Mouse (Mus musculus) thymus, adult 2 months (tissue): ENCODE data around the gene Ganc. TPM values are rescaled to one million over a fixed set of nuclear protein-coding genes. Genes with fewer than 3 reads are reported as not detected.

Experiments
- DNase-seq: peaks from one replicate; pipeline ENCODE4 v3.0.0; 2021
- H3K27ac ChIP-seq: fragments of 200-500 bp; 2 replicates; pipeline ENCODE4 v1.5.1; 2012; ENCODE audit warnings: low read length, control low read depth; ENCODE audit not compliant: control insufficient read depth, insufficient read depth
- H3K27me3 ChIP-seq: fragments of 200-500 bp; 2 replicates; pipeline ENCODE4 v1.6.1; 2012; ENCODE audit warnings: mild to moderate bottlenecking, low read length, moderate library complexity, mixed read lengths; ENCODE audit not compliant: control insufficient read depth, insufficient read depth
- H3K36me3 ChIP-seq: fragments of 200-500 bp; 2 replicates; pipeline ENCODE4 v1.6.1; 2012; ENCODE audit warnings: mild to moderate bottlenecking, low read length, moderate library complexity; ENCODE audit not compliant: control insufficient read depth, insufficient read depth
- H3K4me1 ChIP-seq: fragments of 200-500 bp; replicated peaks from 2 replicates; pipeline ENCODE4 v1.6.1; 2012; ENCODE audit warnings: low read length; ENCODE audit not compliant: control insufficient read depth, insufficient read depth
- H3K4me3 ChIP-seq: fragments of 200-500 bp; 2 replicates; pipeline ENCODE4 v1.5.1; 2012; ENCODE audit warnings: mild to moderate bottlenecking, low read length, control low read depth, moderate library complexity; ENCODE audit not compliant: control insufficient read depth, insufficient read depth
- CTCF ChIP-seq: fragments of 200-500 bp; IDR thresholded peaks from 2 replicates; pipeline ENCODE4 v1.5.1; 2012; ENCODE audit warnings: mild to moderate bottlenecking, control low read depth, low read length, moderate library complexity, borderline replicate concordance; ENCODE audit not compliant: control insufficient read depth, poor library complexity, insufficient read depth; ENCODE audit errors: extremely low read depth
- POLR2A ChIP-seq: fragments of 200-500 bp; IDR thresholded peaks from 2 replicates; pipeline ENCODE4 v1.6.1; 2012; ENCODE audit warnings: mild to moderate bottlenecking, low read length, control low read depth, moderate library complexity; ENCODE audit not compliant: control insufficient read depth, poor library complexity, insufficient read depth; ENCODE audit errors: extremely low read depth
- WGBS: fragments of 180-500 bp; shearing (Covaris S2); methylation state at CpG from one replicate; pipeline ENCODE4 v1.1.7; 2018; 5-methylcytosine and 5-hydroxymethylcytosine counted together
- polyA plus RNA-seq: library from polyadenylated mRNA; depleted of rRNA; stranded (reverse); fragments of >200 nt; gene quantifications from 2 replicates; pipeline ENCODE4 v1.2.3, GENCODE M21; 2012; rRNA removed

Gene Ganc
- polyA plus RNA-seq: 15.9 and 17.4 TPM in 2 replicates

GRCm38 (mm10) chr2:120403653-120403985 is at the start of gene Ganc:
Ganc (plus strand) TSS chr2:120403896.
- WGBS: under 1% methylated on average over 17 of the region's 17 CpGs
- H3K4me1 ChIP-seq: peaks cover 3% of the 10 kb centered on the region
- peak within 1 kb of the TSS; percentile 93 for H3K27ac ChIP-seq
- no peaks in the 10 kb centered on the region for H3K27me3 ChIP-seq
- H3K36me3 ChIP-seq: peaks cover 4% of the 10 kb centered on the region; the same call in 1 of the 2 replicates
- no peak for DNase-seq
- TF ChIP-seq POLR2A (no peak), CTCF (no peak)
- peak within 1 kb of the TSS; percentile 78 for H3K4me3 ChIP-seq

DNA sequence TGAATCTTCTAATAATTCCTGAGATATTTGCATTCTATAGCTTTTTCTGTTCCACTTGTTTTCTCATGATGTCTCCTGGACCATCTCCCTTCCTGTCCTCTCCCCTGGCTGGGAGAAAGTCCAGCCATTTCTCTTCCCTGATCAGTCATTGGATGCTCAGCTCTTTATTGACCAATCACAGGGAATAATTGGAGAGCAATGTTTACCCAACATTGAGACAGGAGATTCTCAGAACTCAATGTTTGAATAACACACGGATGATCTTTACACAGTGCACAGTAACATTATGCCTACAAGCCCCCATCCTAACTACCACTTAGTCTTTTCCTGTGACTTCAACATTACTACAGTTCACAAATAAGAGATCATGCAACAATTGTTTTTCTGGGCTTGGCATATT is 43.3 kb upstream of the Ganc start:
- 100% methylated on average over 1 of the region's 1 CpGs for WGBS
- Histone ChIP-seq H3K27ac (no peak overlapping the region), H3K36me3 (peaks cover 67% of the 10 kb centered on the region), H3K4me3 (no peak overlapping the region), H3K27me3 (no peaks in the 10 kb centered on the region), H3K4me1 (no peaks in the 10 kb centered on the region)
- DNase-seq: no peak
- no peak for TF ChIP-seq CTCF
- TF ChIP-seq POLR2A: no peak

GRCm38 (mm10) chr2:120366501-120366900 is 37.2 kb upstream of the Ganc start:
- 97% methylated on average over 3 of the region's 3 CpGs for WGBS
- H3K27me3 ChIP-seq: no peaks in the 10 kb centered on the region
- H3K27ac ChIP-seq: no peak overlapping the region
- H3K36me3 ChIP-seq: peaks cover 84% of the 10 kb centered on the region
- TF ChIP-seq CTCF: no peak
- TF ChIP-seq POLR2A: no peak
- no peaks in the 10 kb centered on the region for H3K4me1 ChIP-seq
- DNase-seq: no peak
- no peak overlapping the region for H3K4me3 ChIP-seq

DNA sequence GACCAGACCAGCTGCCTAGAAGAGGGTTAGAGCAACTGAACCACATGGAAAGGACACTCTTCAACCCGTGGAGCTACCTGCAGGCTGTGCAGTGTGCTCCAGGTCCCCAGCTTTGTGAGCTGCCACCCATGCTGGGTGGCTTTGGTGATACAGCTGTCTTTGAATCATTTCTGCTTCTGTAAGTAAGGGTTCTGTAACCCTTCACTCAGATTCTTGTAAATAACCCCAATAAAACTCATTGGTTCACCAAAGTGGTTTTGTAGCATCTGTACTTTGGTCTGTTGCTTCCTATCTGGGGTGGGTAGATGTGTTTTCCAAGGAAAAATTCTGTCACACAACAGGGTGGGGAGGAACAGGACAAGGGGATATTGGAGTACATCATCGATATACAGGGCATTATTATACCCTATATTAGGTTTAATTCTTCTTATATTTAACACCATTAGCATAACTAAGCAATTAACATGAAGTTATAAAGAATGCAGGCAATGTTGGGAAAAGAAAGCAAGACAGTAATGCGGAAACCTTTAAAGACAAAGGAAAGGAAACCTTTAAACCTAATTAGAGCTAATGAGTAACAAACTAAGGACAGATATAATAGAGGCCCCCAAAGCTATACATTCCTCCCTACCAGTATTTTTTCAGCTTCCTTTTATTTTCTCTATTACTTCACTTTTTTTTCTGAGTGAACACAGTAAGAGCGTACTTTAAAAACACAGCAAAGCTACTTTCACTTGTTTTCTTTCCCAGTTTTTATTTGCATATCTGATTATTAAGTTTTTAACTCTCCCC is 36.1 kb upstream of the Ganc start:
- peaks cover 84% of the 10 kb centered on the region for H3K36me3 ChIP-seq
- no peak for DNase-seq
- no peak overlapping the region for H3K27ac ChIP-seq
- TF ChIP-seq CTCF (no peak), POLR2A (no peak)
- no peak overlapping the region for H3K4me3 ChIP-seq
- H3K4me1 ChIP-seq: no peaks in the 10 kb centered on the region
- WGBS: 98% methylated on average over 4 of the region's 4 CpGs
- H3K27me3 ChIP-seq: no peaks in the 10 kb centered on the region

GRCm38 (mm10) chr2:120373858-120374257 is 29.8 kb upstream of the Ganc start:
- over 99% methylated on average over 4 of the region's 4 CpGs for WGBS
- TF ChIP-seq POLR2A (no peak), CTCF (no peak)
- Histone ChIP-seq H3K27ac (no peak overlapping the region), H3K27me3 (no peaks in the 10 kb centered on the region), H3K36me3 (peaks cover 84% of the 10 kb centered on the region), H3K4me3 (no peak overlapping the region), H3K4me1 (no peaks in the 10 kb centered on the region)
- no peak for DNase-seq

- H3K27me3 ChIP-seq: no peaks in the 10 kb centered on the region
- 97% methylated on average over 1 of the region's 1 CpGs for WGBS
- no peak overlapping the region for H3K27ac ChIP-seq
- DNase-seq: no peak
- TF ChIP-seq CTCF (no peak), POLR2A (no peak)
- no peaks in the 10 kb centered on the region for H3K4me1 ChIP-seq
- H3K4me3 ChIP-seq: no peak overlapping the region
- H3K36me3 ChIP-seq: peaks cover 78% of the 10 kb centered on the region
These were observed 17.4 kb upstream of the Ganc start for GRCm38 (mm10) chr2:120386264-120386663.

DNA sequence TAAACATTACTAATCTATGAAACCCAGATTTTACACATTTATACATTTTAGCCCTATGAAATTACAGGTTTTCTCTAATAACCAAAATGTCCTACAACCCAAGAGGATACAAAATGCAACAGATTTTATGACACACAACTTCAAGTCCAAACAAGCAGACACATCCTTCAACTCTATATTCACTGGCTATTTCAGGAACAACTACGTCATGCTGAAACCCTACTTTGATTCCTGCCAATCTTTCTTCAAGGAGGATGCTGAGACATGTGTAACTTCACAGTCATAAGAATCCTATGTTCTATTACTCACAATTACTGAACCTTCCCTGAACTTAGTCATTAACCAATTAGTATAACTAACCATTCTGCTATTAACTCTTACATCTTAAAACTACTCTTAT is 16.4 kb upstream of the Ganc start:
- 95% methylated on average over 1 of the region's 1 CpGs for WGBS
- H3K36me3 ChIP-seq: peaks cover 77% of the 10 kb centered on the region
- no peaks in the 10 kb centered on the region for H3K27me3 ChIP-seq
- TF ChIP-seq POLR2A (no peak), CTCF (no peak)
- no peak overlapping the region for H3K27ac ChIP-seq
- H3K4me1 ChIP-seq: no peaks in the 10 kb centered on the region
- H3K4me3 ChIP-seq: no peak overlapping the region
- no peak for DNase-seq
